Mouse (Mus musculus): ENCODE measurements around the gene Olfr1341. TPM values are rescaled to one million over a fixed set of nuclear protein-coding genes. Genes with fewer than 3 reads are reported as not detected.

Olfr1341 gene
- not detected for polyA plus RNA-seq (2014; fragmentation: Illumina TruSeq; extraction: RNeasy Lipid Tissue Mini Kit (QIAGEN cat#74804); ENCODE audit: low read depth, low replicate concordance)

DNA sequence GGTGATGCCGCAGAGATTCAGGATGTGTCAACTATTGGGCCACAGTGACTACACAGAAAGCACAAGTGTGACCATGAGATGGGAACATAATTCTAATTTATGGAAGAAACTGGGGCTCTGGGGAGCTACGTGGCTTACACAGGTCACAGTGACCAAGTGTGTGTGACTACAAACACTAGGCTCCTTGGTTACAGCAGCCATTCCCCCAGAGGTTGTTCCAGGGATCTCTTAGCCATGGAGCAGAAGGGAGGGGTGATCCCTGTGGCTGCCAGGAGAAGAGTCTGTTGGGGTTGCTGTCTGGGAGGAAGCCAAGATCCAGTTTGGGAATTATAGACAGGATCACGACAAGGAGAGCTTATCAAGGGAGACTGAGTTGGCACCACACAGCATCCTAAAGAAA lies at the start of gene Olfr1341:
Gene Olfr1341 (plus strand): TSS at position 301 of the 400 bp plus-strand sequence.

GRCm38 (mm10) chr4:118658652-118659051 lies 44.7 kb upstream of the Olfr1341 start, which contains the start of gene Olfr62:
TSS of gene Olfr62 (plus strand) at chr4:118658952.

GRCm38 (mm10) chr4:118692412-118692973 lies 10.8 kb upstream of the Olfr1341 start, which contains the start of gene Olfr1342:
TSS of gene Olfr1342 (minus strand) at chr4:118692756.

GRCm38 (mm10) chr4:118719838-118720237 lies 16.5 kb downstream of the Olfr1341 start, which contains the start of gene Olfr1340:
TSS of gene Olfr1340 (plus strand) at chr4:118720138.

DNA sequence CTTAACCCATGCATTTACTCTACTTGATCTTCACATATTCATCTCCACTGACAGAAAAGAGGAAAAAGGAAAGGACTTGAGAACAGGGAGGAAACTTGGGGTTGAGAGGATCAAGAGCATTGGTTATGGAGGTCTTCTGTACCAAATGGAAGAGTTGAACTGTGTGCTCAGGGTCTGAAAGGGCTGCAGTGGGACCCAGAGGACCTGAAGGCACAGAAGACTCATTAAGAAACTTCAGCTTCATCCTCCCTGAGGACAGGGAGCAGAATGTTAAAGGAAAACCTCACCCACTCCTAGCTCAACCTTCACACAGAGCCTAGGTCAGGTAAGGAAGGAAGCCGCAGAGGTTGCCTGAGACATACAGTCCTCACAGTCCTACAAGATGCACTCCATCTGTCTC lies 28.6 kb downstream of the Olfr1341 start, which contains the start of gene Olfr1339:
Gene Olfr1339 (plus strand): TSS at position 301 of the 400 bp plus-strand sequence.

DNA sequence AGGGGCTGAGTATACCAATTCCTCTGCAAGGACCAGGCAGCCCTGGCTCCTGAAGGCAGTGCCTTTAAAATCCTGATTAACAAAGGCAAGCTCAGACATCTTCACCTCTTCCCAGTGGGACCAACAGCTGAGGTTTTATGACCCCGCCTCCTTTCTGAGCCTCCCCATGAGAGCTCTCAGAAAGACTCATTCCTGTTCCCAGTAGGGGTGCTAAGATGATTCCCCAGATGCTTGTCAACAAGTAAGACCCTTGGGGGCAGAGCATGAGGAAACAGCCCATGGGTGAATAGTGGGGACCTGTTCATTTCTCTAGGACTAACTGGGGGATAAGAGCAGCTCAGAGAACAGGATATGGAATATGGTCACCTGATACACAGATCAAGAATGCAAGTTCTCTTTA lies 55.3 kb downstream of the Olfr1341 start, which contains the start of gene Olfr1338:
Gene Olfr1338 (minus strand): TSS at position 101 of the 400 bp plus-strand sequence.

Other genes starting within 250 kb of the Olfr1341 start
- not detected for gene Mpl, start 246.0 kb upstream of the Olfr1341 start, polyA plus RNA-seq (2014; fragmentation: Illumina TruSeq; extraction: RNeasy Lipid Tissue Mini Kit (QIAGEN cat#74804); ENCODE audit: low read depth, low replicate concordance)
- 53.1 TPM for gene Tie1, start 213.5 kb upstream of the Olfr1341 start, polyA plus RNA-seq (2014; fragmentation: Illumina TruSeq; extraction: RNeasy Lipid Tissue Mini Kit (QIAGEN cat#74804); ENCODE audit: low read depth, low replicate concordance)
- gene 2610528J11Rik, start 176.5 kb upstream of the Olfr1341 start, polyA plus RNA-seq (2014; fragmentation: Illumina TruSeq; extraction: RNeasy Lipid Tissue Mini Kit (QIAGEN cat#74804); ENCODE audit: low read depth, low replicate concordance), result not detected
- not detected for gene Tmem125, start 159.5 kb upstream of the Olfr1341 start, polyA plus RNA-seq (2014; fragmentation: Illumina TruSeq; extraction: RNeasy Lipid Tissue Mini Kit (QIAGEN cat#74804); ENCODE audit: low read depth, low replicate concordance)
- not detected for gene Cfap57, start 82.7 kb upstream of the Olfr1341 start, polyA plus RNA-seq (2014; fragmentation: Illumina TruSeq; extraction: RNeasy Lipid Tissue Mini Kit (QIAGEN cat#74804); ENCODE audit: low read depth, low replicate concordance)
- 39.4 TPM for gene Ebna1bp2, start 82.7 kb upstream of the Olfr1341 start, polyA plus RNA-seq (2014; fragmentation: Illumina TruSeq; extraction: RNeasy Lipid Tissue Mini Kit (QIAGEN cat#74804); ENCODE audit: low read depth, low replicate concordance)
- gene Olfr62, start 44.6 kb upstream of the Olfr1341 start, polyA plus RNA-seq (2014; fragmentation: Illumina TruSeq; extraction: RNeasy Lipid Tissue Mini Kit (QIAGEN cat#74804); ENCODE audit: low read depth, low replicate concordance), result not detected
- not detected for gene Olfr1342, start 10.8 kb upstream of the Olfr1341 start, polyA plus RNA-seq (2014; fragmentation: Illumina TruSeq; extraction: RNeasy Lipid Tissue Mini Kit (QIAGEN cat#74804); ENCODE audit: low read depth, low replicate concordance)
- gene Olfr1340, start 16.6 kb downstream of the Olfr1341 start, polyA plus RNA-seq (2014; fragmentation: Illumina TruSeq; extraction: RNeasy Lipid Tissue Mini Kit (QIAGEN cat#74804); ENCODE audit: low read depth, low replicate concordance), result not detected
- gene Olfr1339, start 28.7 kb downstream of the Olfr1341 start, polyA plus RNA-seq (2014; fragmentation: Illumina TruSeq; extraction: RNeasy Lipid Tissue Mini Kit (QIAGEN cat#74804); ENCODE audit: low read depth, low replicate concordance), result not detected
- gene Olfr1338, start 55.2 kb downstream of the Olfr1341 start, polyA plus RNA-seq (2014; fragmentation: Illumina TruSeq; extraction: RNeasy Lipid Tissue Mini Kit (QIAGEN cat#74804); ENCODE audit: low read depth, low replicate concordance), result not detected
- not detected for gene Olfr1337, start 79.1 kb downstream of the Olfr1341 start, polyA plus RNA-seq (2014; fragmentation: Illumina TruSeq; extraction: RNeasy Lipid Tissue Mini Kit (QIAGEN cat#74804); ENCODE audit: low read depth, low replicate concordance)
- gene Olfr1335, start 106.4 kb downstream of the Olfr1341 start, polyA plus RNA-seq (2014; fragmentation: Illumina TruSeq; extraction: RNeasy Lipid Tissue Mini Kit (QIAGEN cat#74804); ENCODE audit: low read depth, low replicate concordance), result not detected
- not detected for gene Olfr1333, start 132.8 kb downstream of the Olfr1341 start, polyA plus RNA-seq (2014; fragmentation: Illumina TruSeq; extraction: RNeasy Lipid Tissue Mini Kit (QIAGEN cat#74804); ENCODE audit: low read depth, low replicate concordance)
- not detected for gene Olfr1331, start 161.1 kb downstream of the Olfr1341 start, polyA plus RNA-seq (2014; fragmentation: Illumina TruSeq; extraction: RNeasy Lipid Tissue Mini Kit (QIAGEN cat#74804); ENCODE audit: low read depth, low replicate concordance)
- gene Olfr1330, start 185.1 kb downstream of the Olfr1341 start, polyA plus RNA-seq (2014; fragmentation: Illumina TruSeq; extraction: RNeasy Lipid Tissue Mini Kit (QIAGEN cat#74804); ENCODE audit: low read depth, low replicate concordance), result not detected
- gene Olfr1329, start 213.9 kb downstream of the Olfr1341 start, polyA plus RNA-seq (2014; fragmentation: Illumina TruSeq; extraction: RNeasy Lipid Tissue Mini Kit (QIAGEN cat#74804); ENCODE audit: low read depth, low replicate concordance), result not detected
- not detected for gene Olfr1328, start 235.1 kb downstream of the Olfr1341 start, polyA plus RNA-seq (2014; fragmentation: Illumina TruSeq; extraction: RNeasy Lipid Tissue Mini Kit (QIAGEN cat#74804); ENCODE audit: low read depth, low replicate concordance)